Mouse (Mus musculus): ENCODE data around the gene Asb16.

The Asb16 gene

GRCm38 (mm10) chr11:102311966-102312365 is 43.4 kb downstream of the Asb16 start:
- no peak for DNase-seq

GRCm38 (mm10) chr11:102312586-102312985 is 44.0 kb downstream of the Asb16 start:
- no peak for DNase-seq

GRCm38 (mm10) chr11:102314321-102314720 is 45.8 kb downstream of the Asb16 start:
- no peak for DNase-seq

- DNase-seq: peak; percentile 25
Observed at GRCm38 (mm10) chr11:102315690-102316571, 47.4 kb downstream of the Asb16 start.

- DNase-seq: peak; percentile 91
Observed at GRCm38 (mm10) chr11:102316572-102317297, 48.2 kb downstream of the Asb16 start.

- peak; percentile 72 for DNase-seq
Observed at GRCm38 (mm10) chr11:102317298-102317900, 48.9 kb downstream of the Asb16 start.

GRCm38 (mm10) chr11:102317901-102318575 is 49.5 kb downstream of the Asb16 start:
- peak; percentile 83 for DNase-seq

GRCm38 (mm10) chr11:102318576-102319409 is 50.2 kb downstream of the Asb16 start:
- DNase-seq: peak; percentile 77

GRCm38 (mm10) chr11:102319410-102319792 is 50.9 kb downstream of the Asb16 start, which contains the start of gene Ubtf:
TSS of gene Ubtf (minus strand) at chr11:102319742.
- DNase-seq: peak; percentile 82

- peak; percentile 86 for DNase-seq
Observed at GRCm38 (mm10) chr11:102319941-102320685, 51.6 kb downstream of the Asb16 start.

- DNase-seq: no peak
Observed at GRCm38 (mm10) chr11:102320686-102321005, 52.1 kb downstream of the Asb16 start.

GRCm38 (mm10) chr11:102321931-102322330 is 53.4 kb downstream of the Asb16 start:
- no peak for DNase-seq

GRCm38 (mm10) chr11:102323516-102323915 is 55.0 kb downstream of the Asb16 start:
- no peak for DNase-seq

- DNase-seq: no peak
Observed at GRCm38 (mm10) chr11:102327250-102327649, 58.7 kb downstream of the Asb16 start.

- DNase-seq: no peak
Observed at GRCm38 (mm10) chr11:102327839-102328238, 59.3 kb downstream of the Asb16 start.

Measured in kidney, adult 18-20 months (tissue).